Mouse (Mus musculus) liver, postnatal 0 days (tissue): ENCODE measurements at regions not wholly inside any gene's neighbourhood (a gene's known extent, or its start where the extent isn't known, plus 50 kb on each side); places are given as distances from the start of the nearest gene placed in this dataset.

Experiments used
- CTCF ChIP-seq: sonication (generic); IDR thresholded peaks from 2 replicates; pipeline ENCODE4 v1.5.1; 2016; ENCODE audit warnings: antibody characterized with exemption, low read depth
- EP300 ChIP-seq: IDR thresholded peaks from 2 replicates; pipeline ENCODE4 v1.6.1; 2016; ENCODE audit warnings: antibody characterized with exemption, low read depth, mild to moderate bottlenecking

- no peak for TF ChIP-seq CTCF
- TF ChIP-seq EP300, result no peak
Measured at GRCm38 (mm10) chr1:169594470-169594869, 60.8 kb upstream of the Rgs5 start.
